Mouse (Mus musculus) kidney, adult 11 months (tissue): ENCODE measurements around the gene Trip11.
"Not testable (repeated sequence)": the region's sequence is repeated elsewhere in the genome, so short reads cannot be mapped to it uniquely, and the experiment has no call there.

Source experiments
- DNase-seq: peaks from one replicate; pipeline ENCODE4 v3.0.0; 2022

Trip11 gene

GRCm38 (mm10) chr12:101912626-101913490, at the start of gene Trip11:
Gene Trip11, minus strand, starts transcription at chr12:101913267.
- peak; percentile 89 for DNase-seq

- not testable (repeated sequence) for DNase-seq
These were observed 46.1 kb upstream of the Trip11 start for GRCm38 (mm10) chr12:101958960-101959780.

DNA sequence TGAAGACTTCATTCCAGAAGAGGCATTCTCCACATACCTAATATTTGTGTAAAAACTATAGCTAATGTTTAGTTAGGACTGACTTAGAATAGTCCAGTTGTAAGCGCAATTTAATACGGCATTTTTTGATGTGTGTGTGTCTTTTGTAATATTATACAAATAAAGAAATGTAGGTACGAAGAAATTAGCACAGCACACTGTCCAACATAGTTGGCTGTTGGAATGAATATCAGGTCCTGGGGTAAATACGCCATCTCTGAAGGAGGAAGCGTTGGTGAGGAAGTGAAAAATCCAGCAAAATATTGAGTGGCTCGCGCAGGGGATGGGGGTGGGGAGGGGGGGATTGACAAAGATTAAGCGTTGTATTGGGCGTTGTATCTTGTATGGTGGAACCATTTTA, 45.5 kb upstream of the Trip11 start:
- no peak for DNase-seq

DNA sequence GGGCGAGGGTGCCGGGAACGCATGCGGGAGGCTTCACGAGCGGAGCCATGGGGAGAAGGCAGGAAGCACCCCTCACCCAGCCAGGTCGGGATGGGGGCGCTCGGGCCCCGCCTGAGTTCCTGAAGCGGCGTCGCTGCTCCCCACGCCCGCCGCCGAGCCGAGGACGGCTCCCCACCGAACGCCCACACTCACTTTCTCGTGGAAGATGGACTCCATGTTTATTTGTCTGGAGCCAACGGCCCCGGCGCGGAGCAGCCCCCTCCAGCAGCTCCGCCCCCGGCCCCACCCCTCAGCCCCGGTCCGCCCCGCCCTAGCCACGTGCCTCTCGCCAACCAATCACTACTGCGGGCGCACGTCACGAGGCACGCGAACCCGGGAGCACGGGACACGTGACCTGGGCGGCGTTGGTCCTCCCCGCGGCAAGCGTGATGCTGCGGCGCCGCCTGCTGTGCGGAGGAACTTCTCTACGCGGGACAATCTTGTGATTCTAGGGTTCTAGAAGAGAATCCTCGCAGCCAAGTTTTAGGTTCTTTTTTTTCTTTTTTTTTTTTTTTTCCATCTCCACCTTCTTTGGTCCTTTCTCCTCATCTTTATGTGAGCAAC, 45.0 kb upstream of the Trip11 start, which contains the start of gene Atxn3:
Gene Atxn3 (minus strand): TSS at position 305 of the 603 bp plus-strand sequence.
- DNase-seq = peak; percentile 96

- no peak for DNase-seq
These were observed 44.2 kb upstream of the Trip11 start for GRCm38 (mm10) chr12:101957079-101957941.

GRCm38 (mm10) chr12:101955821-101956220, 42.8 kb upstream of the Trip11 start:
- DNase-seq = not testable (repeated sequence)

- DNase-seq = no peak
These were observed 35.7 kb upstream of the Trip11 start for GRCm38 (mm10) chr12:101948801-101949200.

DNA sequence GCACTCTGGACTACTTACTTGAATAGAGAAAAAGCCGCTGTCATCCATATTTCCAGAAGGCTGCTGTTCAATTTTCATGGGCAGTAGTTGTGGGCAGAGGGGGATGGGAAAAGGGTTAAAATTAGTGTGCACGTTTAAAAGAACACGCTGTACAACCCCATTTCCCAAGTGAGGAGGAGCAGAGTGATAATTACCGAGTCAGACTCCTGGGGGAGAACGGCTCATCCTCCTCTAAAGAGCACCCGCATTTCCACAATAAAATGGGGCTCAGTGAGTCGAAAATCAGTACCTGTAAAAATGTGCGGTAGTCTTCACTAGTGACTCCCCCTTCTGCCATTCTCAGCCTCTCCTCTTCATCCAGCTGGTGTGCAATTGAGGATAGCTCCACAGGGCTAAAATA, 34.9 kb upstream of the Trip11 start:
- no peak for DNase-seq

DNA sequence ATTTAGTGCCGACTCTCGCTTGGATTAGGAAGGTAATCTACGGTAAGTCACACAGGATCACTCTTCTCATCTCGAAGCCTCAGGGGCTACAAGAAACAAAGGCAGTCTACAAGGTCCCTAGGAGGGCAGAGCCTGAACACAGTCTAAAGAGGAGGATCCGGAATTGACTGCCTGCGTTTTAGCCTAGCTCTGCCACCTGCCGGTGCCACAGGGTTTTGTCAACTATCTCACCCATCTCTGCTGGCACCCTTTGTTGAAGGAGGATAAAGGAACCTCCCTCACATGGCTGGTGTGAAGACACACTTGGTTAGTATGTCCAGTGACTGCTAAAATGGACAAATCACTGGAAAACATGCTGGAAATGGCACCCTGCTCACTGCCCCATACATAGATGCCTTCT, 24.5 kb upstream of the Trip11 start:
- no peak for DNase-seq

DNA sequence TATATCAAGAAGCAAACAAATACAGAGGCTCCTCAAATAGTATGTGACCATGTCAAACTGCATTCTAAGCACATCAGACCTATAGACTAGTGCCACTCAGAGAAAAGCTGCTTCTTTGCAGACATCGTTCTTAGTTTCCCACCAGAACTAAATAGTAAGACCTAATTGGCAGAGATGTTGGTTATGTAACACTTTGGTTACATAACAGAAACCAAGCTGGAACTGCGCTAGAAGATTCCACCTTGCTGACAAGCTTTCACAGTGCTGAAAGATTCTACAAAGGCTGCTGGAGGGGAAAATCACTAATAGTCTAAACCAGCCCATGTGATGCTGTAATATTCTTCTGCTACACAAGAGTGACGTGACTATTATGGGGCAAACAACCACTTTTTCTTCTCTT, 22.2 kb upstream of the Trip11 start:
- no peak for DNase-seq

GRCm38 (mm10) chr12:101928423-101928822, 15.4 kb upstream of the Trip11 start:
- no peak for DNase-seq

DNA sequence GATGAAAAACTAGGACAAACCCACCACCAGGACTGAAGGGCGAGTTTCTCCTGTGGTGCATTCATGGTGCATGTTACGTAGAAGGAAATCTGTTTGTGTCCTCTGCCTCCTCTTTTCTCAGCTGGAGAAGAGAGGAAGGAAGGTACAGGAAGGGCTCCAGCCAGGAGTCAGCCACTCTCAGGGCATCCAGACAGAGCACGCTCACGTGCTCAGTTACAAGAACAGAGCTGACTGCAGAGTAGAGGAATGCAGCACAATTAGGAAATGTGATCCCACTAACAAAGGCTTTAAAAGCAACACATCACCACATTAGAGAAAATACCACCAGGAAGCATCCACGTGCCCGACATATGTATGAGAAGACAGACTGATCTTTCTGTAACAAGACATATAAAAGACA, 9.2 kb upstream of the Trip11 start:
- no peak for DNase-seq

DNA sequence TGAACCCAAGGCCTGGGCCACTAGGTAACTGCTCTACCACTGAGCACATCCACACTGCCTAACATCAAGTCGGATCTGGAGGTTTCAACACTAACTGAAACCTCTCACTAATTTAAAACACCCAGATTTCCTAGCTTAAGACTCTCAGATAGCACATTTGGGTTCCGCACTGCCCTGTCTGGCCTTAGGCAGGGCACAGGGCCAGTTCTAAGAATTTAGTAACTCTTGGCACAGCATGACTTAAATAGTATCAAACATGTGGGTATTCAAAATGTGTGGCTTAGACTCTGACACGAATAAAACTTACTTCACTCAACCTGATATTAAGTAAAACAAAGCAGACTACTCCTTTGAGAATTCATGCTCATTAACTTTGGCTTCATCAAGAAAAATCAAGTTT, 6.8 kb upstream of the Trip11 start:
- DNase-seq = no peak

DNA sequence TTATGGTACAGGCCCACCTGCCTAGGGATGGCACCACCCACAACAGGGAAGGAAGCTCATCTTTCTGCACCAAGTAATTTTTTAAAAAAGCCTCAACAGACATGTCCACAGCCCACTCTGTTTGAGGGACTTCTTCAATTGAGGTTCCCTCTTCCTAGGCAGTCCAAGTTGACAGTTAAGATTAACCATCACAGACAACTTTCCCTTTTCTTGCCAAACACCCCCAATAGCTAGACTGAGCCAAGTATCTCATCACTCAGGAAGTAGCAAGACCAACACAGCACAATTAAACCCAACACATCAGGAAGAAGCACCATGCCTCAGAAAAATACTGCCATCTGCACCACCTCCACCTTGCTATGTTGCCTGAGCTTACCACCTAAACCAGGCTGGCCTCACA, 4.1 kb upstream of the Trip11 start:
- DNase-seq = no peak

DNA sequence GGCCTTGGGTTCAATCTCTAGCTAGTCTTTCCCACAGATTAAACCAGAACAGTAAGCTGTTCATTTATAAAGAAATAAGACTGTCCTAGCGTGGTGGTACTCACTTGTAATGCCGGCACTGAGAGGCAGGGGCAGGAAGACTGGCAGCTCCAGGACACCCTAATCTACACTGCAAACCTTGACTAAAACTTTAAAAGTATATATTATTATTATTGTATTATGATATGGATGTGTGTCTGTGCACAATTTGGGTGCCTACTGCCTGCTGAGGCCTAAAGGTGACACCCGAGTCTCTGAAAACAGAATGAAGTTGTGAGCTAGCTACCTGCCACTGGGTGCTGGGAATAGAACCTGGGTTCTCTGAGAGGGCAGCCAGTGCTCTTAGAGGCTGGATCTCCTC, 1.7 kb downstream of the Trip11 start:
- DNase-seq = no peak

DNA sequence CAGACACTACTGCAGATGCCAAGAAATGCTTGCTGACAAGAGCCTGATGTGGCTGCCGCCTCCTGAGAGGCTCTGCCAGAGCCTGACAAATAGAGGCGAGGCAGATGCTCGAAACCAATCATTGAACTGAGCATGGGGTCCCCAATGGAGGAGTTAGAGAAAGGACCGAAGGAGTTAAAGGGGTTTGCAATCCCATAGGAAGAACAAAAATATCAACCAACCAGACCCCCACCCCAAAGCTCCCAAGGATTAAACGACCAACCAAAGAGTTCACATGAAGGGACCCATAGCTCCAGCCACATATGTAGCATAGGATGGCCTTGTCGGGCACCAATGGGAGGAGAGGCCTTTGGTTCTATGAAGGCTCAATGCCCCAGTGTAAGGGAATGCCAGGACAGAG, 2.7 kb downstream of the Trip11 start:
- no peak for DNase-seq

DNA sequence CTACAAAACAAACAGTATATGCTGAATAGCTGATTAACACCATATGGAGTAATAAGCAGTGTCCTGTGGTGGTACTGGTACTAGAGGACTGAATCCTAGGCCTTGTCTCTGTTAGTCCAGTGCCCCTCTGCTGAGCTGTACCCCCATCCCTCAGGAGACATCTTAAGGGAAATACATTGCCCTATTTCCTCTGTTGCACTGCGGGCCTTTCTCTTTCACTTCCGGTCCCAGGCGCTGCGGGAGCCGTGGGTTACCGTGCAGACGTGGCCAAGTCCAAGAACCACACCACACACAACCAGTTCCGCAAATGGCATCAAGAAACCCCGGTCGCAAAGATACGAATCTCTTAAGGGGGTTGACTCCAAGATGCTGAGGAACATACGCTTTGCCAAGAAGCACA, 7.2 kb downstream of the Trip11 start:
- no peak for DNase-seq

DNA sequence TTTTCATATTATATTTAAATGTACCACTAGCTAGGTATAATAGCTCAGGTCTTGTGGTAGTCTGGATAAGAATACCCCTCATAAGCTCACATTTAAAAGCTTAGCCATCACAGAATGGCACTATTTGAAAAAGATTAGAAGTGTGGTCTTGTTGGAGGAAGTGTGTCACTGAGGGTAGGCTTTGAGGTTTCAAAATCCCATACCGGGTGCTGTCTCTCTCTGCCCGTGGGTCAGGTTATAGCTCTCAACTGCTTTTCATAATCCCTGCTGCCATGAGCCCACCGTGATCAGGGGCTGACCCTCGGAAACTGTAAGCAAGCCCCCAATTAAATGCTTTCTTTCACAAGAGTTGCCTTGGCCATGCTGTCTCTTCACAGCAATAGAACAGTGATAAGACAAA, 8.2 kb downstream of the Trip11 start:
- no peak for DNase-seq

- DNase-seq = no peak
These were observed 8.9 kb downstream of the Trip11 start for GRCm38 (mm10) chr12:101904170-101904569.

DNA sequence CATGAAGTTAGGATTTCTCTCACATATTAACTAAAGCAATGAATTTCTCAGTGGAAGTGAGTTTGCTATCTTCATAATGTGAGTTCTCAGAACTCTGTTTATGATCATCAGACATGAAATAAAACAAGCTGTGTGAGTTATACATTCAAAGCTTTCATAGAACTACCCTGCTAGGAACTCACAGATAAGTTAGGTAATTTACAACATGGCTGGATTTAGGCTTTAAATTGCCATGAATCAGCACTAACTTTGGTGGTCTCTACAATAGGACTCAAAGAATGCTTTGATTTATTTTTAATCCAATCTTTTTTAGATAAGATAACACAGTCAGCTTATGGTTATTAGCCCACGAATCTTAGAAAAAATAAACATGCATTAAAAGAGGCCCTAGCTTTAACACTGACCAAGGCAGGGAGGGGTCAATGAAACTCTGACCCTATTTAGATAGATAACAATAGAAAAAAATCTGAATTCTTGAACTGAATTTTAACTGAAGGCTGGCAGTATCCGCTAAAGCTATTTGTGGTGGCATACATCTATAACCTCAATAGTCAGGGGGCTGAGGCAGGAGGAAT, 13.3 kb downstream of the Trip11 start:
- no peak for DNase-seq

DNA sequence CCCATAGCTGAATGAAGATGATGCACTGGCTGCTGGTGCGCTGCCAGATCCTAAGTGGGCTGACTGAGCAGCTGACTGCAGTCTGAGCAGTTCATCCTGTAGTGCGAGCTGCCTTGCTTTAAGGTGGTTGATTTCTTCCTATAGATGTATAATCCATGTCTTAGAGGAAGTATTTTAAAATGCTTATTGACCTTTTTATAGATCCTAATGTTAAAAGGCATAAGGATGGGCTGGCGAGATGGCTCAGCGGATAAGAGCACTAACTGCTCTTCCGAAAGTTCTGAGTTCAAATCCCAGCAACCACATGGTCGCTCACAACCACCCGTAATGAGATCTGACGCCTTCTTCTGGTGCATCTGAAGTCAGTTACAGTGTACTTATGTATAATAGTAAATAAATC, 14.1 kb downstream of the Trip11 start:
- DNase-seq = no peak

DNA sequence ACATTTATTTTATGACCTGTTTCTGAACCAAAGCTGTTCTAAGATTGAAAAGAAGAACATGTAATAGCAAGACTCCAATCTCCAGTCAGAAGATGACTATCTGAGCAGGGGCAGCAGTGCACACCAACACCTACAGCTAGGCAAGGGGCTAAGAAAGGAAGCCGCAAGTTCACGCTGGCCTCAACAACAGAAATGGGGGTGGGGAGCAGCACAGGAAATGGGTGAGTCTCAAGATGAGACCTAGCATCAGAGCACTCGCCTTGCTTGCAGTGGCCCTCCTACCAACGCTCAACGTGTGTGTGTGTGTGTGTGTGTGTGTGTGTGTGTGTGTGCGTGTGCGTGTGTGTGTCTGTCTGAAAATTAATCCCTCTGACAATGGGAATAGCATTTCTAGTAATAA, 16.0 kb downstream of the Trip11 start:
- no peak for DNase-seq
